Mouse (Mus musculus) cortical plate, adult 2 months (tissue): ENCODE data around the gene Gm44973.

Experiments used
- CTCF ChIP-seq: fragments of 200-500 bp; IDR thresholded peaks from 2 replicates; pipeline ENCODE4 v1.5.1; 2011; ENCODE audit warnings: mild to moderate bottlenecking, control low read depth, low read length; ENCODE audit not compliant: insufficient read depth; ENCODE audit errors: extremely low read depth
- POLR2A ChIP-seq: fragments of 200-500 bp; IDR thresholded peaks from 2 replicates; pipeline ENCODE4 v1.6.1; 2011; ENCODE audit warnings: mild to moderate bottlenecking, low read length, control low read depth; ENCODE audit not compliant: insufficient read depth; ENCODE audit errors: extremely low read depth

DNA sequence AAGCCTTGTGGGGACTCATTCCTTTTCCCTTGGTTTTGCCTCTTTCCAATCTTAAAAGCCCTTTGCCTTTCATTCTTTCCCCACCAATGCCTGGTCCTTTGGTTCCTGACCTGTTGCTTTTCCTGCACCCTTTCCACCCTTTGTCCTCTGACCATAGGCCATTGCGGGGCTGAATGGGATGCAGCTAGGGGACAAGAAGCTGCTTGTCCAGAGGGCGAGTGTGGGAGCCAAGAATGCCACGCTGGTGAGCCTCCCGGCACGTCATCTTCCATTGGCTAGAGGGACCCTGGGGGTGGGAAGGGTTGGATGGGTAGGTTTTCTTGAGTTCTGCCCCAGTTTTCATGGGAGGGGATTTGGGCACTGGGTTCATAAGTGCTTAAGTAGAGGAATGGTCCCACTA is 59.7 kb downstream of the Gm44973 start:
- TF ChIP-seq CTCF (no peak), POLR2A (no peak)
